Mouse (Mus musculus): ENCODE measurements at regions not wholly inside any gene's neighbourhood (a gene's known extent, or its start where the extent isn't known, plus 50 kb on each side); places are given as distances from the start of the nearest gene placed in this dataset.
"Not testable (repeated sequence)": the region's sequence is repeated elsewhere in the genome, so short reads cannot be mapped to it uniquely, and the experiment has no call there.

DNA sequence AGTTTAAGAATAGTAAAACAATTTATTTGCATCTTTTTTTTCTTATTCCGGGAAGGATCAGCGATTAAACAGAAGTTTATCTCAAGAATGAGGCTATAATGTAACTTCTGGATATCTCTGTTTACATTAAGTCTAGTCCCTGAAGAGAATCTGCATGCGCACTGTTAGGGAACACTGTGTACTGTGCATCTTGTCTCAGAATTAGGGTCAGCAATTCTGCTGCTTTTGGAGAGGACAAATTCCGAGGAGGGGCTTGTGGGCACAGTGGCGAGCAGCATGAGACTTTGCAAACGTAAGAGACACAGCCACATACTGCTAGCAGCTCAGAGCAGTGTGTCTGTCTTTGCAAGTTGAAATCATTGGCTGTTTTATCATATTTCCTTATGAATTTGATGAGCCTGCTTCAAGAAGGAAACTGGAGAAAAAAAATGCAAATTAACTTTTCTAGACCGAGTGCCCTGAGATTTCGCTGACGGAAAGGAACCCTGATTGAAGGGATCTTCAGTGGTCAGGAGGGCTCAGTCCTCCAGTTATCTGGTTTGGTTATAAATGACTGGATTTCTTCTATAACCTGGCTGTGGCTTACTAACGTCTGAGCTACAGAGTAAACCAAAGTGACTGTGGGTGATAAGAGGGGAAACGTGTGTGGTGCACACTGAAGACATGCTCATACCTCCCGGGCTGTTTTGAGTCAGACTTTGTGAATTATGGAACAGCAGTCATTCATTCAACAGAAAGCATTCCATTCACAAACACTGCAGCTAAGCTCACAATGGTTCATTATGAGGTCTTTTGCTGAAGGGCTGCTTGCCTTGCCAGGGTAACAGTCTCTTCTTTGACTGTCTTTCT, 305.1 kb downstream of the Ets1 start:
- ATAC-seq (ENCODE audit: low TSS enrichment) = no peak

DNA sequence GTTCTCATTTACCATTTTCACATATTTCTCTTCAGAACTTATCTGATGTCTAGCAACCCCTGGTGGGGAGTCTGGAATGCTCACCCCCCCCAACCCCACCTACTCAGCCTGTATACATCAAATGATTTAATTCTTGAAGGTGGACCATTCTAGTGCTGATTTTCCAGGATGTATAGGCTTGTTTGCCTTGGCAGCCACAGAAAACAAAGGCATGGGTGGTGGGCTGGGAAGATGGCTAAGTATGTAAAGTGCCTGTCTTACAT, 305.7 kb downstream of the Ets1 start:
- no peak for ATAC-seq (ENCODE audit: low TSS enrichment)

DNA sequence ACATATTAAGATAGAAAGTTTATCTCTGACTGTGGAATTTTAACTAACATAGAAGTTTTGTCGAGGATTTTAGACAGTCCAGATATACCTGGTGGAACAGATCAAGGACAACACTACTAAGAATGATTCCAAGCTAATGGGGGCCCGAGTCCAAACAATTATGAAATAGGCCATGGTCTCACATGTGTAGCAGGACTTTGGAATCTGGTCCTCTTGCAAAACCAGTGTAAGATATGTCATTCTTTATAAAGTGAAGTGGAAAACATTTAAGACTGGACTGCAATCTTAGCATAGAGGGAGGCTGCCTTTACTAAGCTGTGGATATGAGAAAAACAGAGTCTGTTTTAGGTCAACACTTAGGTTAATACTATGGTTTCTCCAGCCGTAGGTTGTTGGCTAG, 311.2 kb downstream of the Ets1 start:
- ATAC-seq (ENCODE audit: low TSS enrichment) = no peak

DNA sequence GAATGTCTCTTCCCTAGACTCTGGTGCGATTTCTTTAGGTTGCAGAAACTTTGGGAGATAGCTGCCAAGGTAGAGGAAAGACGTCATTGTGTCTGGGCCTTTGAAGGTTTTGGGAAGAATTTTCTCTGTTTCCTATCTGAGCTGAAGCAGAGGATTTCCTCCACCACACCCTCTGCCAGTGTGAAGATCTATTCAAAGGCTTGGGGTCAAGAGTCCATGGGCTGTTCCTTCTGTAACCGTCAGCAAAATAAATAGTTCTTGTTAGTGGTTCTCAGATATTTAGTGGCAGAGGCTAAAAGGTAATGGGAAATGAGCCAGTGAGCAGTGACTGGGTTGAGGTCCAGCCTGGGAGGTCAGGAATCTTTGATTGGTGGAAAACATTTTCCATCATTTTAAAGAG, 313.0 kb downstream of the Ets1 start:
- ATAC-seq (ENCODE audit: low TSS enrichment) = no peak

DNA sequence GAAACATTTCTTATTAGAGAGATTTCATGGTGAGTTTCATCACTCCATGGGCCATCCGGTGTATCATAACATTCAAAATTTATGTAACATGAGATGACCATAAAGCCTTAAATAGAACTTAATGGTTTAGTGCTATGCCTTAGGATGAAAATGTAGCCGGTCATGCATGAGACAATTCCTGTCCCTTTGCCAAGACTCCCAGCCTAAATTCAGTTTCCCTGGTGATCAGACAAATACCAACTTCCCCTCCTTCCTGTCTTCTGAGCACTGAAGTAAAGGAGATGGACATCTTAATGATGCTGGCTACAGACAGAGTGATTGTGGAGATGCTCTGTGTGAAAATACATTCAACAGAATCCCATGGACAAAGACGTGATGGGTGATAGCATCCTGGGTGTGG, 322.7 kb downstream of the Ets1 start:
- no peak for ATAC-seq (ENCODE audit: low TSS enrichment)

DNA sequence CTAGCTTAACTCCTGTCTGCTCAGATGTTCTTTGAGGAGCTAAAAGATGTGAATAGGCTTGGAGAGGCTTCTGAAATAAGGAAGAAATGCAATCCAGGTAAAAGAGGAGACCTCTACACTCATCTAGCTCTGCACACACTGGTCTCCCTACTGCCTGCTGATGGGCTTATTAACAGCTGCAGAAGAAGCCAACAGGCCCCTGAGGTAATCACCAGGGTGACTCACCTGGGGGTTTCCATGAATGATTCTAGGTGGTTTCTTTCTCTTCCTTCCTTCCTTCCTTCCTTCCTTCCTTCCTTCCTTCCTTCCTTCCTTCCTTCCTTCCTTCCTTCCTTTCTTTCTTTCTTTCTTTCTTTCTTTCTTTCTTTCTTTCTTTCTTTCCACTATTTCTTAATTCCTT, 323.4 kb downstream of the Ets1 start:
- not testable (repeated sequence) for ATAC-seq (ENCODE audit: low TSS enrichment)

DNA sequence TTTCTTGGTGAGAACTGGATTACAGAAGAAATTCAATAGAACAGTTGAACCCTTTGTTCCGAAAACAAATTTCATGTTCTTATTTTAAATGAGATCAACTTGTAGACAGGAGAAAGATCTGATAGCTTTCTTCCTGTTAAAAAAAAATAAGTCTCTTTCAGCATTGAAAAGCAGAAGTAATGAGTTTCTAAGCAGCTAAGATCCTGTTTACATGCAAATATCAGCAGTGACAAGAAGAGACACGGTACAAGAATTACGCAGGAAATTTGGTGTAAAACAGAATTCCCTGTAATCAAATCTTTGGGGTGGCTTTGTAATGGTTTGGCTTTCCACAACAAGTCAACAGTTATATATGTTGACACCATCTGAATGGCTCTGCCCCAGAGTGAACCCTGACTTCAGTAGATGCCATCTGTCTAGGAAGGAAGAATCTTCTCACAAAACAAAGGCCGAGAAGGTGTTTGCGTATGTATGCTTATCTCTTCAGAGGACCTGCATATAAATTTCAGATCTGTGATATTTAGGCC, 326.7 kb downstream of the Ets1 start:
- no peak for ATAC-seq (ENCODE audit: low TSS enrichment)

DNA sequence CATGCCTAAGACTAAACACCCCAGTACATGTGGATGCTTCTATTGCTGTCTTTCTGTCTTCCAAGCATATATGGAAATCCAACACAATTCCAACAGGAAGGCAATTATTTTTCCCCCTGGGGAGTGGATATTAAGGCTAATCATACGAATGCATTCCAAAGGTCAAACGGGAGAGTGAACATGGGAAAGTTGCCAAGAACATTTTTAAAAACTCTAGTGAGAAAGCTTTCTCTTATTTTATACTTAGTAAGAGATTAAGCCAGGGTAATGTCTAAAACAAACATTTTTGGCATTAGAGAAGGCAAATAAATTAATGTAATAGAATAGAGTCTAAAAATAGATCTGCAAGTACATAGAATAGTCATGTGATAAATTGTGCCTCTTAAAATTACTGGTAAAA, 332.4 kb downstream of the Ets1 start:
- no peak for ATAC-seq (ENCODE audit: low TSS enrichment)

DNA sequence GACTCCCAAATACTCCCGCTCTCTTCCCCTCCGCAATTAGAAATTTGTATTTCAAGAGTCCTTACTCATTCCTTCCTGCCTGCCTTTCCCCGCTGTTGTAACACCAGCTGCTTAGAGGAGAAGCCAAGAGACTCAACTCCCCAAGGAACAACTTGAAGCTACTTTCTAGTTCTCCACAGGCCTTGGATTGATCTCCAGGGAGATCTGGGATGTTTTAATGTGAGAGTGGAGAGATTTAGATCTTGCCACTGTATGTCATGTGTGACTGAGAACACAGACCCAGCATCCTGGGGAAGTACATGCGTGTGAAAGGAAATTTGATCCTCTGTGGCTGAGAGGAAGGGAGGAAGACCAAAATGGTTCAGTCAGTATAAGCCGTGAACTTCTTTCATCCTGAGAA, 335.4 kb downstream of the Ets1 start:
- ATAC-seq (ENCODE audit: low TSS enrichment) = no peak

DNA sequence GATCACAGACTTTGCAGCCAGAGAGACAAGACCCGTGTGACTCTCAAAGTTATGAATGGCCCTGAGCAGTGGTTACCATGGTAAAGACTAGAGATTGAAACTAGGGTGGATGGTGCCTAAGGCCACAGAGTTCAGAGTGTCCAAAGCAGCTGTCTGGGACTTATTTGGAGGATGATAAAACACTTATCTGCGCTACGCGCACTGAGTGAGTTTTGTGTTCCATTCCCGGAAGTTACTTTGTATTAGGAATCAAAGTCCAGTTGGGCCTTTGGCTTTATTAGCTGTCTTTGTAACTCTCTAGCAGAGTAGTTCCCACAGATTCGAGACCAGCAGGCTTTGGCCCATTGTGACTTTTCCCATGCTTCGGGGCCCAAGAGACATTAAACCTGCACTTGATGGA, 335.9 kb downstream of the Ets1 start:
- ATAC-seq (ENCODE audit: low TSS enrichment) = no peak

DNA sequence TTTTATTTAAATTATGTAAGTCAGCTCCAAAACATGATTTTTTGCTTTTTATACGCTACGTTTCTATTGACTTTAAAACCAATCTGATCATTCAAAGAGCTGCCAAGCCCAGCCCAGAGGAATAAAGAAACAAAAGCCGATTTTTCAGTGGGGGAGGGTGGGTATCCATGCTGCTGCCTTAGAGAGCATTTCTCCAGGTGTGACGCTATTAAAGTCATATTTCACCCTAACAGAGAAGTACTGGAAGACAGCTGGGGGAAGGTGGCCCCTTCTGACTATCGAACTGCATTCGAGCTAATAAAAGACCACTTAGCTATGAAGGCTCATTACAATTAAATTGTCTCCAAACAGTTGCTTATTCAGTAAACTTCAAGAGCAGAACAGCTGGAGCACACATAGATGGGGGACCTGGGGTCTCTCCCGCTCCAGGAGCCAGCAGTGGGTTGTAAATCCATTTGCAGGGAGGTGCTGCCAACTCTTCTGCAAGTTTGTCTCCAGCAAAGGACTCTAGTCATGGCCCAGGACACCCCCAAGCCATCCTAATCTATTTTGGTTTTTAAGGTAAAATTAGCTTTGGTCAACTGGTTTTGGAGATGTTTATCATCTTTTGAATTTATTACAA, 336.5 kb downstream of the Ets1 start:
- no peak for ATAC-seq (ENCODE audit: low TSS enrichment)

DNA sequence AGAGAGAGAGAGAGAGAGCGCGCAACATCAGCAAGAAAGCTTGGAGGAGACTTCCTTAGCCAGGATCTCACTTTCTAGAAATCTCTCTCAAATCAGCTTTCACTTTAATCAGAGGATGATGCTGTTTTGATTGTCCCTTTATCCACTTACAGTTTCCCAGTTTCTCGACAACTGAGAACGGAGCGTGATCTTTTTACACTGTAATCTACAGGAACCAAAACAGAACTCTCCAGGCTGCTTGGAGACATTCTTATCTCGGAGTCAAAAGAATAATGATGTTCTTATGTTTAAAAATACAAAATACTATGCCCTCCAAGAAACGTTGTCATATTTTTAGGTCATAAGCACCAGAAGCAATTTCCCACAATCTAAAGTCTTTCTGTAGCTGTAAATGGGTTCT, 341.7 kb downstream of the Ets1 start:
- no peak for ATAC-seq (ENCODE audit: low TSS enrichment)

DNA sequence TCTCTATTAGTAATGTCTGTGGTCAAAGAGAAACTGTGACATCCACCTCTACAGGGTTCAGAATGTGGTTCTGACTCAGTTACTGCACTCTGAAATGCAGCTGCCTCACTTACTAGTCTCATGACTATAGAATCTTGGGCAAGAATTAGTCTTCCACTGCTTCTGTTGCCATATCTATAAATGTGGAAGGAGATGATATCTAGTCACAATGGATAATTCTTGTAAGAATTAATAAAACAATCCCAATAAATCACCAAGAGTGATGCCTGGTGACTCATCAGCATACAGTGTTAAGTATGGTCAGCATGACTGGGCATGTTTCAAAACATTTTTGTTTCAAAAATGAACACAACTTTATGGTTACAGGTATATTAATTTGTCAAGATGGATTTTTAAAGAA, 344.8 kb downstream of the Ets1 start:
- ATAC-seq (ENCODE audit: low TSS enrichment) = no peak

DNA sequence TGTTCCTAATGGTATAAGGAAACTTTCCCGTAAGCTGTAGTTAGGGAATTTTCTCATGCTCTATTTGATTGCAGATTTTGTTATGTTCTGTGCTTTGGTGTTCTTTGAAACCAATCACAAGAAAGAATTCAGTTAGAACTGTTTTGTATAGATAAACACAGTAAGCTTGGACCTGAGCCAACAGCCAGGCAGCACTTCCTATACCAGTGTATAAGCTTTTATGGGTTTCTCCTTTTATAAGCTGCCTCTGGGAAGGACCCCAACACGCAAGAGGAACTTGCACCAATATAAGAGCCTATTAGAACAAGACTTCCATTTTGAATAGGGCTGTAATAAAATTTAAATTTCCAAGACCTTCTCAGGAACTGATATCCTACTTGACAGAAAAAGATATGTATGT, 347.2 kb downstream of the Ets1 start:
- no peak for ATAC-seq (ENCODE audit: low TSS enrichment)

DNA sequence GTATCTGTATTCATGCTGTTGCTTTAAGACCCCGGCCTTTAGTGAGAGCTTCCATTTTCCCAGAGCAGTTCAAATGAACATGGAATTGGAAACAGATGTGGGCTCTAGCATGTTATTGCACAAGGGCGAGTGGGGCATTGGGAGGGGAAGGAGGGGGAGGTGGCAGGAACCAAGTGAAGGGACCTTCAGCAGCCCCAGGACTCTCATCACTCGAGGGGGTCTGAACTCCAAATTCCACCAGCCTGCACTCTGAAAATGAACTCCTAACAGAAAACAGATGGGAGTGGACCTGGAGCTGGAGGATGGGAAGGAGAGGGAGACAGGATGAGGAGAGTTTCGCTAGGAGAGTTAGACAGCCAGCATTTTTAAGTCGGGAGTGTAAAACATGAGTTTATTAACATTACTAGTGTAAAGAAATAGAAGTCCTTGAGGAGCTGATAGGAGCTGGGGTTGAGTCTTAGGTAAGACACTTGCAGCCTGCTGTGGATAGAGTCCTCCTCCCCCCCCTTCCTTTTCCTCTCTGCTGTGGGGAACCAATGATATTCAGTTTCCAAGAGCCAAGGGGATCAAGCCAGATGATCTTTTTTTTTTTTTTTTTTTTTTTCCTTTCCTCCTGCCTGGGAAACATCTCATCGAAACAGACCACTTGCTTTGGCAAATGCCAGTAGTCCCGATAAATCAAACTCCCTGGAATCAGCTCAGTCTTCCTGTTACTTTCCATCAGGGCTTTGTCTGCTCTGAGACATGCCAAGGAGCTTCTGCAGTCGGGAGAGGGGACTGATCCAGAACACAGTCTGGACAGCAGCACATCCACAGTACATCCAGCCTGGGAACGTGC, 351.0 kb downstream of the Ets1 start:
- no peak for ATAC-seq (ENCODE audit: low TSS enrichment)

DNA sequence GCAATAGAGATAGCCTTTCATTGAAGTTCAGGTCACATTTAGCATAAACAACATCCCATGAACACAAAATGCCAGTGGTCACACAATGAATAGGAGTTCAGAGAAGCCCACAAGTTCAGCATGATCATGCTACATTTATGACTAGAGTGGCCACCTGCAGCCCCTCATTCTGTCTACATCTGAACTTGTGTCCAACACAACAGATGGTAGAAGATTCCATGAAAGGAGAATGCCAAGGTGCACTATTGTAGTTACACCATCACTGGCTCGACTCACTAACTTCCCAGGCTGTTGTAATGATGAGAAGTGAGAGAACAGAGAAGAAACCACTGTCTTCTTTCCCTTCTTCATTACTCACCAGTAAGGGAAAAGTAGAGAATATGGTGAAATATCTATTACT, 353.0 kb downstream of the Ets1 start:
- no peak for ATAC-seq (ENCODE audit: low TSS enrichment)

DNA sequence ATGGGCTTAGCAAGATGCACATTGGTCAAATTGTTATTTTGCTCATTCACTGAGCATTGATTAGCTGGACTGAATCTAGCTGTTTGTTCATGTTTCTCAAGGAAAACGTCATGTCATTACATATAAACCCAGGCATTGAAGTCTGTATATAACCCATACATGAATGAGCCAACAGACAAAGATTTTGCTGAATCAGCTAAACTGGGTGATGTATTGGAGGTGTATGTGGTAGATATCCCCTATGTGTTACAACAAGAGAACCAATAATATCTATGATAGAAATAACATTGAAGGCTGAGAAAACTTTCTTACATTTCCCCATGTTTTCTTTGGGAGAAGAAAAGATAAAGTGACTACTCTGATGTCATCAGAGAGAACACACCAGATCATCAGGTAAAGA, 362.3 kb downstream of the Ets1 start:
- ATAC-seq (ENCODE audit: low TSS enrichment) = no peak

DNA sequence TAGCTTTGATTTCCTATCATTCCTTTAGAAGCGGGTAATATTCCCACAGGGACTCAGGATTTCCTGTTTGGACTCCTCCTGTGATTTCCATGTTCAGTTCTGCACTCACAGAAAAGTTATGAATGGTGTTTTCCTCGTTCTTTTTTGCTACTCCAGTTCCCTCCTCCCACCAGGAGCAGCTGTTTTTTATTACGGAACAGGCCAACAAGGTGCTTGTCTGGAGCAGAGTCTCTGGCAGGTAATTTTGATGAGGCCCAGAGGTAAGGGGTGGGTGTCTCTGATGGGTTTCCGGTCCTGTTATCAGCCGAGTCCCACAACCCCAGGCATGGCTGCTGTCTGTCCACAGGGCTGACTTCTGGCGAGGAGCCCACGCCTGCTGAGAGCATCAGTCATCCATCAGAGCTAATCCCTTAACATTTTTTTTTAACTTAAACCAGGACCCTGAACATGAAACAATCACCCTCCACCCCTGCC, 364.7 kb downstream of the Ets1 start:
- no peak for ATAC-seq (ENCODE audit: low TSS enrichment)

DNA sequence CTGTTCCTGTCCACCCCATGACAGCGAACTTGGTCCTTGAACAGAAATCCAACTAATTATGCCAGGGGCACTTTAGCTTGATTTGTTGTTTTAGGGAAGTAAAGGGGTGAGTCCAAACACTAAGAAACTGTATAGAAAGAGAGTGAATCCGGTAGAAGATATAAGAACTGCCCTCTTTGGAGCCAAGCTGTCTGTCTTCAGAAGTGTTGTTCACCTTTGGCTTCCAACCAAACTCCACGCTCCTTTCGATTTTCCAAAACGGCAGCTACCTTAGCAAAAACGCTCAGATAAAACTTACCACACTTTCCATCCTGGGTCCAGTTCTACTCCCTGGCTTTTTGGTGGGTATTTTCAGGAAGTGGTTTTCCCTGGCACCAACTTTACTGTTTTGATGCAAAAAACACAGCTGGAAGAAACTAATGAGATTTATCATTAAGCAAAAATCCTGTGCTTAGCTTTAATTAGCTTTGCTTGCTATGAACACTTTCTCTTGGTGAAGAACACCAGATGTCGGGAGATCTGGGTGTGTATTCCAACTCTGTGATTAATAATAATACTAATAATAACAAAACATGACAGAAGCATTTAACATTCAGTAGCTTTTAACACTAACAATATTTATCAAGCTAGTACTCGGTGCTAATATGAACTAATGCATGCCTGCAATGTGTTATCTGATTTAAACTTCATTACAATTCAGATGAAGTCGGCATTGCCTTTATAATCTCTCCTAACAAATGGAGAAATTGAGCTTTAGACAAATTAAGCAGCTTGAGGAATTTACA, 365.3 kb downstream of the Ets1 start:
- no peak for ATAC-seq (ENCODE audit: low TSS enrichment)

DNA sequence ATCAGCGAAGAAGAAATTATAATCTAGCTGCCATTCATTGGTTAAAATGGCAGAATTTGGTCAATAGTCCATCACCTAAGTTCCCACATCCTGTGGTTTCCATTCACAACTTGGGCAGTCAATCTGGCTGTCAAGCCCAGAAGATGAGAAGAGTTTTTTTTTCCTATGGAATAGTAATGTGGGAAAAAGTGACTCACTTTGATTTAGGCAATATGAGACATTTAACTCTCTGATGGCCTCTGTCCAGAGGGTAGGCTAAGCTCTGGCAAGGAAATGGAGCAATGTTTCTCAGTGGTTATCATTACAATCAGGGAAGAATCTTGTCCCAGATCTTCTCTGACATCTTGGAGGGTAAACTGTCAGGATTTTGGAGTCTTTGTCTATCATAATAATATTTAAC, 367.9 kb downstream of the Ets1 start:
- ATAC-seq (ENCODE audit: low TSS enrichment) = no peak

DNA sequence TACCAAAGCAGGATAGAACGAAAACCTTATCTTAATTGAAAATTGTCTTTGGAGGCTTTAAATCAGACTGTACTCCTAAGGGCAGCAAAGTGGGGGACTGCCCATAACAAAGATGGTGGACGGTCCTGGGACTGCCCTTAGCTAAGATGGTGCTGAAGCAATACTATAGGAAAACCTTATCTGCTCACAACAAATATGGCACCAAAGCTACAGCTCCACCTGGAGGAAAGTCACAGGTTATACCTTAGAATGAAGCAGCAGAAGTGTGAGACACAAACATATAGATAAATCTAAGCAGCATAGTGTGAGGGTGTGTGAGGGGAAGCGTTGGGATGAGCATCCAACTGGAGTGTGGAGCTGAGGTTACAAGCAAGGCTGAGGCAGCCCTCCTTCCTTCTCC, 368.5 kb downstream of the Ets1 start:
- ATAC-seq (ENCODE audit: low TSS enrichment) = no peak
